Mouse (Mus musculus): ENCODE results near the gene Znfx1.

Gene Znfx1

GRCm38 (mm10) chr2:167071641-167072601, 9.1 kb upstream of the Znfx1 start:
- DNase-seq (ENCODE audit: low spot score), result peak; percentile 98

- DNase-seq (ENCODE audit: low spot score), result peak; percentile 21
Measured at GRCm38 (mm10) chr2:167071266-167071640, 8.4 kb upstream of the Znfx1 start.

- DNase-seq (ENCODE audit: low spot score), result no peak
Measured at GRCm38 (mm10) chr2:167070341-167070740, 7.5 kb upstream of the Znfx1 start.

DNA sequence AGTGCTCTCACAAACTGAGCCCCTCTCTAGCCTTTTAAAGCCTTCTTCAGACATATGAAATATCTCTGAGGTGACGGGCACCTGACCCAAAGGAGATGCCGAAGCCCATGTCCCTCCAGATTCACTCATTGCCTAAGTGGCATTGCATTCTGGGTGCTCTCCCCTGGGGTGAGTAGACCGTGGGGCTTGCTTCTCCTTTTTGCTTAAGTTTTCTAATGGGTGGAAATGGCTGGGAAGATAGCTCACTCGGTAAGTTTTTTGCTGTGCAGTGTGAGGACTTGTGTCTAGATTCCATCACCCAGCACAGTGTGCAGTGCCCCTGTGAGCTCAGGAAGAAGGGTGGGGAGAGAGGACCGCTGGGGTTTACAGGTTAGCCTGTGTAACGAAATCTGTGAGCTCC, 4.8 kb upstream of the Znfx1 start:
- DNase-seq (ENCODE audit: low spot score), result no peak

GRCm38 (mm10) chr2:167066528-167067516, 4.0 kb upstream of the Znfx1 start:
- no peak for DNase-seq (ENCODE audit: low spot score)

- DNase-seq (ENCODE audit: low spot score), result no peak
Measured at GRCm38 (mm10) chr2:167066031-167066430, 3.2 kb upstream of the Znfx1 start.

DNA sequence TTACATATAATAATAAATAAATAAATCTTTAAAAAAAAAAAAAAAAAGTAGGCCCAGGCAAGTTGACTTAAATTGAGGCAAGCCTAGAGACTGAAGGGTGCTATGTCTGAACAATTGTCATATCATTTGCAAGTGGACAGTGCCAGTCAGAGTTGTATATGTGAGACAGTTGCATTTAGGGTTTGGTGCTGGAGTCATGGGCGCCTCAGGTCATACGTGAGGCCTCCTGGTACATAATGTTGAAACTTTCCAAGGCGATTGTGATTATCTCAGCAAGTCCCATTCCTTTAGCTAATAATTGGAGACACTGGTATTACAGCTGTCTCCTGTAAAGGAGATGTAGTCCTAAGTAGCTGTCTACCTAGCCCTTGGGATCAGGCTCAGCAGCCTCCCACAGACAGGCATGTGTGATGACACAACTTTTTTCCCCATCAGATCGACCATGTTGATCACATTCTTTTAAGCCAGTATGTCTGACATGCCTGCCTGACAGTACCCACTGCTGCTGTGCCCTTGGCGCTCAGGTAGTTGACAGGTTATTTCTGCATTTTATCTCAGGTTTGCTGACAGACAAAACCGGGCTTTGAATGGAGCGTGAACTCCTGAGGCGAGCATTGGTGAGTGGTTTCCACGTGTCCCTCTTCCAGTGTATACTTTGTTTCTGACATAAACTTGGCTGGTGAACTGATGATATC, 1.9 kb upstream of the Znfx1 start:
- no peak for DNase-seq (ENCODE audit: low spot score)

DNA sequence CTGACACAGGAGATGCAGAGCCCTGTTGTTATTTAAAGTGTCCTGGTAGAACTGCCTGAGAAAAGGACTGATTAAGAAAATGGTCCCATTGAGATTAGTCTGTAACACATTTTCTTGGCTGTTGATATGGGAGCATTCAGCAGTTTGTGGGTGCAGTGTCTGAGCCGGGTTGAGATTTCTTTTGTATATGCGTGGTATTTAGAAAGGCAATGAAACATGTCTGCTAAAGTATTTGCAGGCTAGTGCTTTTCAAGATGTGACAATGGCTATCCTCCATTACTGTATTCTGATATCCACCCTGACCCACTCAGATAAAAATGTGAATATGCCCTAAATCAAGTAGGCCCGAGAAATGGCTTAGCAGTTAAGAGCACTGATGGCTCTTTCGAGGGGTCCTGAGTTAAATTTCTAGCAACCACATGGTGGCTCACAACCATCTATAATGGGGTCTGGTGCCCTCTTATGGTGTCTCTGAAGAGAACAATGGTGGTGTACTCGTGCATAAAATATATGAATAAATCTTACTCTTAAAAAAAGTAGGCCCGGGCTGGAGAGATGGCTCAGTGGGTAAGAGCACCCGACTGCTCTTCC, 1.2 kb upstream of the Znfx1 start:
- no peak for DNase-seq (ENCODE audit: low spot score)

DNA sequence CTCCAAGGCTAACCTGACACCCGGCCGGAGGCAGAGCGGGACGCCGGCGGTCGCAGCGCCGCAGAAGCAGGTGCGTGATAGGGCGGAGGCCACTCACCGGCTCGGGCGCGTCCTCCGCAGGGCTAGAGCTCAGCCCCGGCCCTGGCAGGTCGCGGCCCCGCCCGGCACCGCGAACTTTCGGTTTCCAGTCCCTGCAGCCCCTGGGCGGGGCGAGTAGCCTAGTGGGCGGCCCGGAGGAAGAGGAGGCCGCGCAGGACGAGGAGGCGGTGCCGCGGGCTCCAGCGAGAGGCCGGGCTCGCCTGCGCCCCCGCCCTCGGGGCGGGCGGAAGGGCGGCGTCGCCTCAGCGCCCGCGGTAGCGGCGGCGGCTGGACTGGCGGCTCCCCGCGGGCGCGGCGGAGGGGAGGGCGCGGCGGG, 311 bp downstream of the Znfx1 start:
- DNase-seq (ENCODE audit: low spot score), result peak; percentile 90

- no peak for DNase-seq (ENCODE audit: low spot score)
Measured at GRCm38 (mm10) chr2:167061381-167062034, 1.3 kb downstream of the Znfx1 start.

DNA sequence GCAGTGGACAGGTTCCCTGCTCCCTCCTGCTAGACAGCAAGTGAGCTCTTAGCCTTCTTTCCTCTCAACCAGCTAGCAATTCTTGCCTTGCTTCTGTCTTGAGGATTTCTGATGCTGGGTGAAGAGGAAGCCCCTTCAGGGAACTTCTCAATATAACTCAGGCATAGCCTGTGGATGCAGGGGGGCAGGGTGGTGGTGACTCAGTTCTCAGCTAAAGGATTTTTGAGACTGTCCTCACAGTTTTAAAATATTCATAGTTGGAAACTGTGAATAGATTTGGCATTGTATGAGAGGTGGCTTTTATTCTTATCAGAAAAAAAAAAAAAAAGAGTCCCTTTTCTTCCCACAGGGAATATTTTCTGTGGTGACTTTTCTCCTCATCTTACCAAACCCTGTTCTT, 2.1 kb downstream of the Znfx1 start:
- no peak for DNase-seq (ENCODE audit: low spot score)

- no peak for DNase-seq (ENCODE audit: low spot score)
Measured at GRCm38 (mm10) chr2:167060360-167060759, 2.5 kb downstream of the Znfx1 start.

GRCm38 (mm10) chr2:167059960-167060359, 2.9 kb downstream of the Znfx1 start:
- no peak for DNase-seq (ENCODE audit: low spot score)

DNA sequence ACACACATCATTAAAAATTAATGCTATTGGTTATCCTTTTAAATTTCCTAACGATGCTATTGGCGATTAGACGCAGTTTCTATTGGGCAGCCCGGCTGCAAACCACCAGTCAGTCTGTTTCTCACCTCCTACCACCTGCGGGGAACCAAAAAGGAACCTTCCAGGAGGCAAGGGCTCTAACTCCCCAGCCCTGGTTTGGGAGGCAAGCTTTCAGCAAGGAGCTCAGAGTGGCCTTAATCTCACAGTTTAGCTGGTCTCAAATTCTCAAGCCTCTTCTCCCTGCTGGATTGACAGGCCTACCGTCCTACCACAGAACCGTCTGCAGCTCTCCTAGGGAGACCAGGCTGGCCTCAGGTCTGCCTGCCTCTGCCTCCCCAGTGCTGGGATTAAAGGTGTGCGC, 3.3 kb downstream of the Znfx1 start:
- no peak for DNase-seq (ENCODE audit: low spot score)

DNA sequence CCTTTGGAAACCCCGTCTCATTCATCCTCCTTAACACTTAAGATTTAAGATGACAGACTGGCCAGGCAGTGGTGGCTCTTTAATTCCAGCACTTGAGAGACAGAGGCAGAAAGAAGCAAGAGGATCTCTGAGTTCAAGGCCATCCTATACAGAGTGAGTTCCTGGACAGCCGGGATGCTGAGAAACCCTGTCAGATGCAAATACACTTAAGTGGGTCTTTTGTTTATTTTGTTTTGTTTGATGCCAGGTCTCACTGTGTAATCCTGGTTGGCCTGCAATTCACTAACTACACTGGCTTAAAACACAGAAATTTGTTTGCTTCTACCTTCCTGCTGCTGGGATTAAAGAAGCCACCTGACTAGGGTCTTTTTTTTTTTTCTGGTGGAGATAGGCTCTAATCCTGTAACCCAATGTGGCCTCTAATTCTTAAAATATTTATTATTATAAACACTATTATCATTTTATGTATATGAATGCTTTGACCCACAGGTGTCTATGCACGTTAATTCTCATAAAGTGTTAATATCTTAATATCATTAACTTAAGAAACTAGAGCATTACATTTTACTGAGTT, 3.9 kb downstream of the Znfx1 start:
- no peak for DNase-seq (ENCODE audit: low spot score)

DNA sequence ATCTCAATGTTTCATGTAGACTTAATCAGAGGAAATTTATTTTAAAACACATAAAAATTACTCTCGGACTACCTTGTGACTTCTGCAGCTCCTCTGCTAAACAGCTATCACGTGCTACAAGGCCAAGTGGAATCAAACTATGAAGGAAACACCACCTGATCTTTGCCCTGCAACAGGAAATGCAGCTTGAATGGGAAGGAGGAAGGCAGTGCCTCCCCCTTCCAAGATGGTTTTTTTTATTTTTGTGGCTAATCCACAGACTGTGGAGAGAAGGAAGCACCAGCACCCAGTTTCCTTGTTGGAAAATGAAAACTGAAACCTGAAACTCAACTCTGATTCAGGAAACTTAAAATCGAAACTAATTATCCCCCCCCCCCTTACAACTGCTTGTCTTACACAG, 4.6 kb downstream of the Znfx1 start:
- no peak for DNase-seq (ENCODE audit: low spot score)

- DNase-seq (ENCODE audit: low spot score), result no peak
Measured at GRCm38 (mm10) chr2:167056942-167057323, 5.9 kb downstream of the Znfx1 start.

GRCm38 (mm10) chr2:167056210-167056941, 6.4 kb downstream of the Znfx1 start:
- DNase-seq (ENCODE audit: low spot score), result no peak

- peak; percentile 49 for DNase-seq (ENCODE audit: low spot score)
Measured at GRCm38 (mm10) chr2:167055386-167055785, 7.4 kb downstream of the Znfx1 start.

Data from layer of hippocampus, adult 11-12 months (tissue).